ENCODE assay signal across 10 mouse cellular contexts in the genomic region with DNA sequence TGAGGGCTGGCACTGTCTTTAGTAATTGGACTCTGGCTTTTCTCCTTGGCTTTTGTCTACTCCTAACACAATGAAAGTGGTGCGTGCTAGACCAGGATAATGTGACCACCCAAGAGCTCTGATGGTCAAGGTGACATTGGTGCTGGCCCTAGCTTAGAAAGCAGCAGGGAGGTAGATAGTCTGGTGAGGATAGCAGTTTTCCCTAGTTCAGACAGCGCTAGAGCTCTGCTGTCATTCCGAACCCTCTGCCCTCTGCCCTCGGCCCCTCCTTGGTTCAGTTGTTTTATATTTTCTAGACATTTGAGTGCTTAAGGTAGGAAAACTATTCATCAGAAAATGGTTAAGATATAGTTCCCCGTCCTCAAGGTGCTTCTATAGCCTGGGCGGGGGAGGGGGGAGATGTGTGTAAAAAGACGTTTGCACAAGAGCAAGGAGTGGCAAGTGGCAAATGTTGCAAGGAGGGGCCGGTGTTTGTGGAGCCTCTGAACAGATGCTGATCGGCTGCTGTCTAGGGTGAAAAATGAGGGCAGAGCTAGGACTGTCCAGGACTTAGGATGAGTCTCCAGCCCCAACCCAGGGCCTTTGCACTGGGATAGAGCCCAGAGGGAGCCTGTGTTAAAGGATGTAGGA. TPM values are rescaled to one million over a fixed set of nuclear protein-coding genes. Genes with fewer than 3 reads are reported as not detected.
DNase-seq lines count a peak whose midpoint lies in the region; ATAC-seq and TF ChIP-seq lines count a peak whose summit lies in the region.
"Had no signal": no experiment of that assay in that cellular context is flagged by ENCODE, and none has a peak within 500 bp of the region (broad histone marks: within the 10 kb centered on the region; RNA-seq: fewer than 3 reads in every experiment).

No protein-coding gene starts in this region.

- 69% methylated on average over 9 of the region's 9 CpGs for WGBS in liver, embryonic 11.5 days
- WGBS in bone marrow, adult 2 months = 56% methylated on average over 9 of the region's 9 CpGs
- WGBS in forebrain, postnatal 0 days = 77% methylated on average over 9 of the region's 9 CpGs
- 68% methylated on average over 9 of the region's 9 CpGs for WGBS in liver, postnatal 0 days (ENCODE audit: insufficient replicate concordance)

- H3K4me3 ChIP-seq in liver, embryonic 11.5 days (ENCODE audit: low read depth, low read length) = no peak overlapping the region
- H3K4me3 ChIP-seq in bone marrow, adult 2 months (replicated peaks; ENCODE audit: control insufficient read depth, low read depth, low read length) = peak overlapping the region; percentile 41
- H3K4me3 ChIP-seq in forebrain, postnatal 0 days (ENCODE audit: low read depth, low read length) = no peak overlapping the region
- no peak overlapping the region for H3K4me3 ChIP-seq in liver, postnatal 0 days (ENCODE audit: low read depth, low read length)
- H3K4me3 ChIP-seq: lung, embryonic 15.5 days had no signal

- no peaks in the 10 kb centered on the region for H3K27me3 ChIP-seq in liver, embryonic 11.5 days (replicated peaks; ENCODE audit: control insufficient read depth, insufficient read depth, low read length)
- H3K27me3 ChIP-seq in forebrain, postnatal 0 days (ENCODE audit: insufficient read depth, low read length) = no peaks in the 10 kb centered on the region
- no peaks in the 10 kb centered on the region for H3K27me3 ChIP-seq in liver, postnatal 0 days (ENCODE audit: insufficient read depth, low read length)
- H3K27me3 ChIP-seq: lung, embryonic 15.5 days had no signal

- H3K27ac ChIP-seq in liver, embryonic 11.5 days (ENCODE audit: low read depth, low read length) = peak overlapping the region; percentile 19; the same call in 1 of the 2 replicates
- H3K27ac ChIP-seq in bone marrow, adult 2 months (ENCODE audit: control insufficient read depth, insufficient read depth, low read depth, low read length, poor library complexity) = peak overlapping the region; percentile 84
- peak overlapping the region; percentile 29; the same call in 1 of the 2 replicates for H3K27ac ChIP-seq in forebrain, postnatal 0 days (ENCODE audit: low read depth, low read length)
- H3K27ac ChIP-seq in liver, postnatal 0 days (ENCODE audit: low read depth) = no peak overlapping the region
- H3K27ac ChIP-seq: lung, embryonic 15.5 days had no signal

- H3K9ac ChIP-seq in liver, embryonic 11.5 days (ENCODE audit: low read depth, low read length) = no peak overlapping the region; the same call in 1 of the 2 replicates
- no peak overlapping the region for H3K9ac ChIP-seq in forebrain, postnatal 0 days
- H3K9ac ChIP-seq in liver, postnatal 0 days (replicated peaks) = 0 out of 2 replicates have a peak overlapping the region, but pooled peaks have one; percentile 26
- H3K9ac ChIP-seq: lung, embryonic 15.5 days had no signal

- H3K36me3 ChIP-seq in liver, embryonic 11.5 days (ENCODE audit: control insufficient read depth, insufficient read depth, low read length) = peaks cover 9% of the 10 kb centered on the region; the same call in 1 of the 2 replicates
- H3K36me3 ChIP-seq in forebrain, postnatal 0 days (ENCODE audit: insufficient read depth) = no peaks in the 10 kb centered on the region
- H3K36me3 ChIP-seq in liver, postnatal 0 days (replicated peaks; ENCODE audit: insufficient read depth, low read length) = peaks cover 24% of the 10 kb centered on the region

- ATAC-seq in liver, embryonic 11.5 days (replicated peaks; ENCODE audit: low FRiP score) = no peak
- no peak for ATAC-seq in forebrain, postnatal 0 days
- ATAC-seq in liver, postnatal 0 days = no peak

- DNase-seq in liver, embryonic 11.5 days (ENCODE audit: low spot score) = no peak
- DNase-seq in liver = no peak
- DNase-seq in forebrain, postnatal 0 days = no peak
- DNase-seq in liver, postnatal 0 days = peak; percentile 45
- no peak for DNase-seq in cerebellum, postnatal 14 days
- DNase-seq in frontal cortex, postnatal 14 days (ENCODE audit: low spot score in 2 of 2) = no peak
- DNase-seq: gastrocnemius, postnatal 25 days; thymus, postnatal 25 days had no signal

- no peak for TF ChIP-seq CTCF in bone marrow, adult 2 months (IDR thresholded peaks at IDR 0.05; ENCODE audit: control insufficient read depth, insufficient read depth, low read length)
- no peak for TF ChIP-seq CTCF in forebrain, postnatal 0 days (IDR thresholded peaks at IDR 0.05; ENCODE audit: low read depth)
- no peak for TF ChIP-seq CTCF in liver, postnatal 0 days (IDR thresholded peaks at IDR 0.05; ENCODE audit: low read depth)

- H3K9me3 ChIP-seq in liver, embryonic 11.5 days (ENCODE audit: control insufficient read depth, low read length) = no peaks in the 10 kb centered on the region
- H3K9me3 ChIP-seq in forebrain, postnatal 0 days (ENCODE audit: low read length) = no peaks in the 10 kb centered on the region
- H3K9me3 ChIP-seq in liver, postnatal 0 days (ENCODE audit: low read length) = no peaks in the 10 kb centered on the region
- H3K9me3 ChIP-seq: lung, embryonic 15.5 days had no signal

- peaks cover 46% of the 10 kb centered on the region for H3K4me1 ChIP-seq in liver, embryonic 11.5 days (replicated peaks; ENCODE audit: control insufficient read depth, insufficient read depth, low read length)
- H3K4me1 ChIP-seq in bone marrow, adult 2 months (ENCODE audit: control insufficient read depth, insufficient read depth, low read length) = peaks cover 8% of the 10 kb centered on the region; the same call in 1 of the 2 replicates
- H3K4me1 ChIP-seq in forebrain, postnatal 0 days (ENCODE audit: insufficient read depth) = 0 out of 2 replicates have a peak, but pooled peaks cover 5% of the 10 kb centered on the region
- peaks cover 47% of the 10 kb centered on the region for H3K4me1 ChIP-seq in liver, postnatal 0 days (ENCODE audit: insufficient read depth)

- no peak overlapping the region; the same call in 1 of the 2 replicates for H3K4me2 ChIP-seq in liver, embryonic 11.5 days
- no peak overlapping the region for H3K4me2 ChIP-seq in forebrain, postnatal 0 days (ENCODE audit: low read depth)
- H3K4me2 ChIP-seq in liver, postnatal 0 days (ENCODE audit: low read depth, low read length) = no peak overlapping the region; the same call in 1 of the 2 replicates
- H3K4me2 ChIP-seq: lung, embryonic 15.5 days had no signal

- no peak for TF ChIP-seq EP300 in liver, postnatal 0 days (IDR thresholded peaks at IDR 0.05; ENCODE audit: low read depth)

- no peak for TF ChIP-seq POLR2A in bone marrow, adult 2 months (IDR thresholded peaks at IDR 0.05; ENCODE audit: borderline replicate concordance, control insufficient read depth, low read depth, low read length)

RNA-seq across cellular contexts. Expression of a gene that starts 7.0 kb away (rescaled TPM):
- 58.8 and 61.8 TPM in 2 replicates for polyA plus RNA-seq in liver, embryonic 11.5 days (2014; fragmentation: Nextera tagmentation; extraction: Ambion mirVana)
- 46.1 and 53.9 TPM in 2 replicates for polyA plus RNA-seq in bone marrow, adult 2 months (2011; ENCODE audit: insufficient read depth, insufficient read length, low replicate concordance, missing spikeins)
- 74.2 and 78.1 TPM in 2 replicates for total RNA-seq in forebrain, postnatal 0 days (2014; rRNA removed)
- polyA plus RNA-seq in forebrain, postnatal 0 days (2015; fragmentation: Nextera tagmentation; extraction: Ambion mirVana) = 43.4 and 47.6 TPM in 2 replicates
- 14.8 and 16.8 TPM in 2 replicates for polyA plus RNA-seq in liver, postnatal 0 days (2015; fragmentation: Nextera tagmentation; extraction: Ambion mirVana)

RNA-seq across cellular contexts. Expression of a gene that starts 10.0 kb away (rescaled TPM):
- polyA plus RNA-seq in liver, embryonic 11.5 days (2014; fragmentation: Nextera tagmentation; extraction: Ambion mirVana) = 25.9 and 28.3 TPM in 2 replicates
- 15.3 and 20.4 TPM in 2 replicates for polyA plus RNA-seq in bone marrow, adult 2 months (2011; ENCODE audit: insufficient read depth, insufficient read length, low replicate concordance, missing spikeins)
- total RNA-seq in forebrain, postnatal 0 days (2014; rRNA removed) = 49.2 and 54.1 TPM in 2 replicates
- 18.6 and 20.2 TPM in 2 replicates for polyA plus RNA-seq in forebrain, postnatal 0 days (2015; fragmentation: Nextera tagmentation; extraction: Ambion mirVana)
- polyA plus RNA-seq in liver, postnatal 0 days (2015; fragmentation: Nextera tagmentation; extraction: Ambion mirVana) = 13.3 and 13.9 TPM in 2 replicates

RNA-seq across cellular contexts. Expression of a gene that starts 27.0 kb away (rescaled TPM):
- polyA plus RNA-seq in liver, embryonic 11.5 days (2014; fragmentation: Nextera tagmentation; extraction: Ambion mirVana) = 306 and 326 TPM in 2 replicates
- polyA plus RNA-seq in bone marrow, adult 2 months (2011; ENCODE audit: insufficient read depth, insufficient read length, low replicate concordance, missing spikeins) = 96.4 and 126 TPM in 2 replicates
- 132 and 167 TPM in 2 replicates for total RNA-seq in forebrain, postnatal 0 days (2014; rRNA removed)
- 248 and 266 TPM in 2 replicates for polyA plus RNA-seq in forebrain, postnatal 0 days (2015; fragmentation: Nextera tagmentation; extraction: Ambion mirVana)
- polyA plus RNA-seq in liver, postnatal 0 days (2015; fragmentation: Nextera tagmentation; extraction: Ambion mirVana) = 123 and 126 TPM in 2 replicates

RNA-seq across cellular contexts. Expression of a gene that starts 38.7 kb away (rescaled TPM):
- 32.9 and 34.1 TPM in 2 replicates for polyA plus RNA-seq in liver, embryonic 11.5 days (2014; fragmentation: Nextera tagmentation; extraction: Ambion mirVana)
- 7.4 and 13.3 TPM in 2 replicates for polyA plus RNA-seq in bone marrow, adult 2 months (2011; ENCODE audit: insufficient read depth, insufficient read length, low replicate concordance, missing spikeins)
- total RNA-seq in forebrain, postnatal 0 days (2014; rRNA removed) = 70.3 and 107 TPM in 2 replicates
- polyA plus RNA-seq in forebrain, postnatal 0 days (2015; fragmentation: Nextera tagmentation; extraction: Ambion mirVana) = 117 and 119 TPM in 2 replicates
- polyA plus RNA-seq in liver, postnatal 0 days (2015; fragmentation: Nextera tagmentation; extraction: Ambion mirVana) = 8.5 and 8.8 TPM in 2 replicates

RNA-seq across cellular contexts. Expression of a gene that starts 38.9 kb away (rescaled TPM):
- polyA plus RNA-seq in liver, embryonic 11.5 days (2014; fragmentation: Nextera tagmentation; extraction: Ambion mirVana) = 0.32 and 0.74 TPM in 2 replicates
- 2.7 and 8.5 TPM in 2 replicates for polyA plus RNA-seq in bone marrow, adult 2 months (2011; ENCODE audit: insufficient read depth, insufficient read length, low replicate concordance, missing spikeins)
- 17.1 and 25.7 TPM in 2 replicates for total RNA-seq in forebrain, postnatal 0 days (2014; rRNA removed)
- 1.0 and 1.9 TPM in 2 replicates for polyA plus RNA-seq in forebrain, postnatal 0 days (2015; fragmentation: Nextera tagmentation; extraction: Ambion mirVana)
- 0.13 and 0.18 TPM in 2 replicates for polyA plus RNA-seq in liver, postnatal 0 days (2015; fragmentation: Nextera tagmentation; extraction: Ambion mirVana)
